23 mouse cellular contexts compared by ENCODE assay signal in genomic region chr14:60898086-60898667, GRCm38 (mm10).
DNase-seq lines count a peak whose midpoint lies in the region; ATAC-seq and TF ChIP-seq lines count a peak whose summit lies in the region.
"Had no signal": no experiment of that assay in that cellular context is flagged by ENCODE, and none has a peak within 500 bp of the region (broad histone marks: within the 10 kb centered on the region; RNA-seq: fewer than 3 reads in every experiment).

No protein-coding gene starts in this region.

- TF ChIP-seq POLR2A in lung, adult 2 months (IDR thresholded peaks at IDR 0.05; ENCODE audit: borderline replicate concordance, extremely low read depth, low read depth, low read length): no peak
- no peak for TF ChIP-seq POLR2A in brain, embryonic 14.5 days (IDR thresholded peaks at IDR 0.05; ENCODE audit: borderline replicate concordance, extremely low read depth, insufficient read depth, insufficient read length, poor library complexity, severe bottlenecking)

- no peak for TF ChIP-seq CTCF in lung, postnatal 0 days (IDR thresholded peaks at IDR 0.05)
- TF ChIP-seq CTCF in lung, adult 2 months (IDR thresholded peaks at IDR 0.05; ENCODE audit: insufficient read depth, low read length): no peak
- no peak for TF ChIP-seq CTCF in brain, embryonic 14.5 days (IDR thresholded peaks at IDR 0.05; ENCODE audit: borderline replicate concordance, extremely low read depth, insufficient read depth, insufficient read length)

- peak; percentile 60; the same call in 1 of the 2 replicates for TF ChIP-seq EP300 in lung, postnatal 0 days (IDR thresholded peaks at IDR 0.05)

- no peak overlapping the region for H3K4me3 ChIP-seq in forebrain, embryonic 10.5 days
- no peak overlapping the region for H3K4me3 ChIP-seq in forebrain, embryonic 12.5 days (replicated peaks)
- no peak overlapping the region for H3K4me3 ChIP-seq in lung, postnatal 0 days (ENCODE audit: low read depth, low read length)
- no peak overlapping the region for H3K4me3 ChIP-seq in lung, adult 2 months (replicated peaks; ENCODE audit: extremely low read depth, low read depth, low read length)
- H3K4me3 ChIP-seq: forebrain, embryonic 13.5 days; hindbrain, embryonic 12.5 days; hindbrain, embryonic 15.5 days had no signal

- no peak for ATAC-seq in forebrain, embryonic 12.5 days (ENCODE audit: low FRiP score)
- ATAC-seq in lung, postnatal 0 days: peak; percentile 82
- ATAC-seq: forebrain, embryonic 13.5 days; intestine, postnatal 0 days; Patski had no signal

- peaks cover 31% of the 10 kb centered on the region for H3K4me1 ChIP-seq in forebrain, embryonic 10.5 days
- peaks cover 10% of the 10 kb centered on the region for H3K4me1 ChIP-seq in forebrain, embryonic 12.5 days
- H3K4me1 ChIP-seq in lung, postnatal 0 days (ENCODE audit: insufficient read depth, low read depth, low read length): no peaks in the 10 kb centered on the region
- peaks cover 4% of the 10 kb centered on the region; the same call in 1 of the 2 replicates for H3K4me1 ChIP-seq in lung, adult 2 months (ENCODE audit: control insufficient read depth, insufficient read depth, low read length)
- H3K4me1 ChIP-seq: hindbrain, embryonic 12.5 days; hindbrain, embryonic 15.5 days had no signal

- no peak overlapping the region for H3K9ac ChIP-seq in forebrain, embryonic 12.5 days
- no peak overlapping the region for H3K9ac ChIP-seq in lung, postnatal 0 days (replicated peaks; ENCODE audit: low read depth)
- H3K9ac ChIP-seq: forebrain, embryonic 13.5 days; hindbrain, embryonic 12.5 days; hindbrain, embryonic 15.5 days had no signal

- no peak overlapping the region for H3K4me2 ChIP-seq in forebrain, embryonic 12.5 days
- H3K4me2 ChIP-seq in lung, postnatal 0 days (replicated peaks; ENCODE audit: low read depth, low read length): no peak overlapping the region
- H3K4me2 ChIP-seq: forebrain, embryonic 13.5 days; heart, embryonic 11.5 days; hindbrain, embryonic 12.5 days; hindbrain, embryonic 15.5 days had no signal

- H3K9me3 ChIP-seq in forebrain, embryonic 10.5 days: no peaks in the 10 kb centered on the region
- no peaks in the 10 kb centered on the region for H3K9me3 ChIP-seq in forebrain, embryonic 12.5 days
- no peaks in the 10 kb centered on the region for H3K9me3 ChIP-seq in lung, postnatal 0 days (ENCODE audit: low read length)
- H3K9me3 ChIP-seq: forebrain, embryonic 13.5 days; G1E; hindbrain, embryonic 12.5 days; hindbrain, embryonic 15.5 days had no signal

- 65% methylated on average over 5 of the region's 5 CpGs for WGBS in forebrain, embryonic 10.5 days
- 58% methylated on average over 5 of the region's 5 CpGs for WGBS in forebrain, embryonic 12.5 days
- 67% methylated on average over 5 of the region's 5 CpGs for WGBS in lung, postnatal 0 days
- WGBS in lung, adult 2 months: 80% methylated on average over 5 of the region's 5 CpGs

- no peaks in the 10 kb centered on the region for H3K27me3 ChIP-seq in forebrain, embryonic 10.5 days (ENCODE audit: poor library complexity, severe bottlenecking)
- no peaks in the 10 kb centered on the region for H3K27me3 ChIP-seq in forebrain, embryonic 12.5 days
- H3K27me3 ChIP-seq in lung, postnatal 0 days (replicated peaks; ENCODE audit: insufficient read depth, low read length): no peaks in the 10 kb centered on the region
- H3K27me3 ChIP-seq: CH12.LX; forebrain, embryonic 13.5 days; hindbrain, embryonic 12.5 days; hindbrain, embryonic 15.5 days; Patski had no signal

- DNase-seq in forebrain, embryonic 10.5 days (ENCODE audit: extremely low spot score, low spot score): no peak
- peak; percentile 52 for DNase-seq in lung, postnatal 0 days (ENCODE audit: low spot score)
- DNase-seq in lung, adult 2 months: no peak
- DNase-seq in brain, embryonic 14.5 days (ENCODE audit: low read depth): peak; percentile 64
- no peak for DNase-seq in thymus, postnatal 14 days
- DNase-seq: adrenal gland, postnatal 10 days; adrenal gland, postnatal 36 days; B cell, adult 2 months; cerebellum, adult 11 months; cerebellum, adult 2 months; cerebellum, adult 9-11 months; gastrocnemius, postnatal 10 days; gastrocnemius, postnatal 36 days; heart, adult 11 months had no signal

- no peaks in the 10 kb centered on the region; the same call in 1 of the 2 replicates for H3K36me3 ChIP-seq in forebrain, embryonic 10.5 days (replicated peaks)
- no peaks in the 10 kb centered on the region for H3K36me3 ChIP-seq in forebrain, embryonic 12.5 days (replicated peaks)
- H3K36me3 ChIP-seq in lung, postnatal 0 days (ENCODE audit: insufficient read depth, low read length): no peaks in the 10 kb centered on the region
- H3K36me3 ChIP-seq: hindbrain, embryonic 12.5 days; hindbrain, embryonic 15.5 days had no signal

- H3K27ac ChIP-seq in forebrain, embryonic 10.5 days: 0 out of 2 replicates have a peak overlapping the region, but pooled peaks have one; percentile 42
- no peak overlapping the region for H3K27ac ChIP-seq in forebrain, embryonic 12.5 days
- H3K27ac ChIP-seq in lung, postnatal 0 days (ENCODE audit: low read length): no peak overlapping the region
- H3K27ac ChIP-seq: forebrain, embryonic 13.5 days; hindbrain, embryonic 12.5 days; hindbrain, embryonic 15.5 days had no signal

Comparison
In these comparisons a context has a peak if more than half of its experiments do, and no peak if none do; other contexts are left out.
1. DNase-seq: peak in lung, postnatal 0 days (single experiment) and brain, embryonic 14.5 days (single experiment); none in forebrain, embryonic 10.5 days (single experiment), lung, adult 2 months (single experiment) and thymus, postnatal 14 days (single experiment).